Mouse (Mus musculus) layer of hippocampus, adult 18-20 months (tissue): ENCODE measurements at regions not wholly inside any gene's neighbourhood (a gene's known extent, or its start where the extent isn't known, plus 50 kb on each side); places are given as distances from the start of the nearest gene placed in this dataset.

ENCODE experiments used
- DNase-seq, 2 experiments: peaks; one replicate each; pipeline ENCODE4 v3.0.0; 2022; ENCODE audit warnings: low spot score in 2 of 2

GRCm38 (mm10) chr14:95949512-95949911 lies 68.5 kb downstream of the 4921530L21Rik start:
- DNase-seq: peak in 1 of 2 experiments; percentile 8

GRCm38 (mm10) chr14:95956056-95956729 lies 75.1 kb downstream of the 4921530L21Rik start:
- no peak for DNase-seq

GRCm38 (mm10) chr14:95984021-95984420 lies 103.0 kb downstream of the 4921530L21Rik start:
- peak; percentile 13 to 32 for DNase-seq

GRCm38 (mm10) chr14:95998356-95998755 lies 117.3 kb downstream of the 4921530L21Rik start:
- DNase-seq: no peak

- no peak for DNase-seq
Measured at GRCm38 (mm10) chr14:96021646-96022045, 140.6 kb downstream of the 4921530L21Rik start.
